Mouse (Mus musculus): Measurements from ENCODE around the gene Olfr206. TPM values are rescaled to one million over a fixed set of nuclear protein-coding genes. Genes with fewer than 3 reads are reported as not detected.
"Not testable (repeated sequence)": the region's sequence is repeated elsewhere in the genome, so short reads cannot be mapped to it uniquely, and the experiment has no call there.

The Olfr206 gene
- not detected for polyA plus RNA-seq (2017; shearing (Covaris generic))

DNA sequence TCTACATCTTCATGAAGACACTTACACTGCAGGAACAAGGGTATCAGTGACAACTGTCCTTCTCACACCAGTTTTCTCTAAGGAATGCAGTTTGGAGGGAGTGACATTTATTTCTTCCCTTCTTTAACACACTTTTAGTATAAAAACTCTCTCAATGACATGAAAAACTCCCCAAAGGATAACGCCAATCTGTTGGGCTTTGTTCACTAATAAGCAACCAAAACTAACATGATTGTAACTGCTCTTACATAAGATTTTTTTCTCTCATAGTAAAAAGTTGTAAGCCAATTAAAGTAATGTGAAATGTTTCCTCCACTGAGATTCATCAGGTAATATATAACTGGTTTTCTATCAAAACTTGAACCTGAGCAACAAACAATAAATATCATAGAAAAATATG, at the start of gene Olfr206:
Olfr206 (minus strand) TSS at position 101 of the 400 bp plus-strand sequence.
- no peak for ATAC-seq

- no peak for ATAC-seq
Observed at GRCm38 (mm10) chr16:59393300-59393699, 44.3 kb upstream of the Olfr206 start.

GRCm38 (mm10) chr16:59363893-59364292, 14.8 kb upstream of the Olfr206 start, which contains the start of gene Olfr209:
Olfr209 (minus strand) TSS chr16:59363993.
- no peak for ATAC-seq

GRCm38 (mm10) chr16:59331038-59331437, 18.0 kb downstream of the Olfr206 start, which contains the start of gene Olfr205:
Olfr205 (minus strand) TSS chr16:59331138.
- no peak for ATAC-seq

- not testable (repeated sequence) for ATAC-seq
Observed at GRCm38 (mm10) chr16:59323262-59323661, 25.8 kb downstream of the Olfr206 start.

GRCm38 (mm10) chr16:59318148-59318547, 30.9 kb downstream of the Olfr206 start, which contains the start of gene Olfr204:
Olfr204 (minus strand) TSS chr16:59318248.
- no peak for ATAC-seq

DNA sequence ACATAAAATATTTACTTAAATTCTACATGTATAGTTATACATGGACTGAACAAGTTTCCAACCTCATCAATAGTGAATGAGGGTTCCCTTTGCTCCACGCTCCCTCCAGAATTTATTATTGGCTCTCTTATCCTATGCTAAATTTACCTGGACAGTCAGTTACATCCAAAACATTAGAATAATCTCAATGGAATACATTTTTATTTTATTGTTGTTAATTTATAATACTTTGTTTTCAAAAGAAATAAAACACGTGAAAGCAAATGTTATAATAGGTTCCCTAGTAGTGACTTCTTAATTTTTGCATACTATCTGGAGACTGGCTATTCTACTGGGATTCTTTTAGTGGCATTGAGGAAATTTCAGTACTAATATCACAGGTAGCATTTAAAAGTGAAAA, 50.5 kb downstream of the Olfr206 start, which contains the start of gene Olfr203:
Olfr203 (plus strand) TSS at position 301 of the 400 bp plus-strand sequence.
- ATAC-seq = no peak

Other genes with a start within 250 kb of the Olfr206 start
- not detected for gene Olfr193, start 237.4 kb downstream of the Olfr206 start, polyA plus RNA-seq (2017; shearing (Covaris generic))
- not detected for gene Olfr194, start 228.2 kb downstream of the Olfr206 start, polyA plus RNA-seq (2017; shearing (Covaris generic))
- not detected for gene Olfr195, start 202.2 kb downstream of the Olfr206 start, polyA plus RNA-seq (2017; shearing (Covaris generic))
- gene Olfr196, start 178.8 kb downstream of the Olfr206 start, polyA plus RNA-seq (2017; shearing (Covaris generic)) = not detected
- not detected for gene Olfr198, start 145.7 kb downstream of the Olfr206 start, polyA plus RNA-seq (2017; shearing (Covaris generic))
- gene Olfr199, start 129.5 kb downstream of the Olfr206 start, polyA plus RNA-seq (2017; shearing (Covaris generic)) = not detected
- not detected for gene Olfr201, start 76.6 kb downstream of the Olfr206 start, polyA plus RNA-seq (2017; shearing (Covaris generic))
- under 1 TPM in 1 of 2 experiments, not detected in 1; 0.37 TPM for gene Olfr202, start 62.5 kb downstream of the Olfr206 start, polyA plus RNA-seq (2017; shearing (Covaris generic))
- not detected for gene Olfr203, start 50.4 kb downstream of the Olfr206 start, polyA plus RNA-seq (2017; shearing (Covaris generic))
- not detected for gene Olfr204, start 31.0 kb downstream of the Olfr206 start, polyA plus RNA-seq (2017; shearing (Covaris generic))
- not detected for gene Olfr205, start 18.1 kb downstream of the Olfr206 start, polyA plus RNA-seq (2017; shearing (Covaris generic))
- gene Olfr209, start 14.7 kb upstream of the Olfr206 start, polyA plus RNA-seq (2017; shearing (Covaris generic)) = not detected
- gene Gabrr3, start 58.1 kb upstream of the Olfr206 start, polyA plus RNA-seq (2017; shearing (Covaris generic)) = not detected
- 10 to 100 TPM; 81.2 to 94.4 TPM for gene Riox2, start 122.5 kb upstream of the Olfr206 start, polyA plus RNA-seq (2017; shearing (Covaris generic))